Mouse (Mus musculus) natural killer cell, adult 2 months (primary cell): ENCODE data around the gene Tulp4.
"Not testable (repeated sequence)": the region's sequence is repeated elsewhere in the genome, so short reads cannot be mapped to it uniquely, and the experiment has no call there.

Experiments
- DNase-seq, 2 experiments: peaks; one replicate each; pipeline ENCODE4 v3.0.0; 2022; ENCODE audit warnings: low spot score in 2 of 2

Gene Tulp4

GRCm38 (mm10) chr17:6279772-6280171, 173.5 kb downstream of the Tulp4 start:
- not testable (repeated sequence) for DNase-seq

GRCm38 (mm10) chr17:6280513-6280912, 174.3 kb downstream of the Tulp4 start:
- DNase-seq: not testable (repeated sequence)

- DNase-seq: not testable (repeated sequence)
Observed at GRCm38 (mm10) chr17:6283137-6283536, 176.9 kb downstream of the Tulp4 start.

- DNase-seq: not testable (repeated sequence)
Observed at GRCm38 (mm10) chr17:6286169-6286568, 179.9 kb downstream of the Tulp4 start.

GRCm38 (mm10) chr17:6289045-6289444, 182.8 kb downstream of the Tulp4 start:
- DNase-seq: not testable (repeated sequence)

- not testable (repeated sequence) for DNase-seq
Observed at GRCm38 (mm10) chr17:6293882-6294281, 187.6 kb downstream of the Tulp4 start.

- DNase-seq: not testable (repeated sequence)
Observed at GRCm38 (mm10) chr17:6297060-6297795, 191.0 kb downstream of the Tulp4 start.

GRCm38 (mm10) chr17:6300190-6300863, 194.1 kb downstream of the Tulp4 start:
- not testable (repeated sequence) for DNase-seq
